Mouse (Mus musculus): Measurements from ENCODE around the gene Trnt1.

- TF ChIP-seq CTCF (IDR thresholded peaks at IDR 0.05; ENCODE audit: low read depth) (no peak), EP300 (IDR thresholded peaks at IDR 0.05; ENCODE audit: low read depth) (no peak)
Measured at GRCm38 (mm10) chr6:106800227-106800557, 31.3 kb downstream of the Trnt1 start.
